Mouse (Mus musculus) liver, embryonic 14.5 days (tissue): ENCODE results near the gene Alpk3.

Experiments used
- CTCF ChIP-seq: IDR thresholded peaks from 2 replicates; pipeline ENCODE4 v1.5.1; 2016; ENCODE audit warnings: antibody characterized with exemption, low read depth, control low read depth
- EP300 ChIP-seq: IDR thresholded peaks from 2 replicates; pipeline ENCODE4 v1.6.1; 2016; ENCODE audit warnings: antibody characterized with exemption, low read depth

- TF ChIP-seq CTCF (no peak), EP300 (no peak)
Measured at GRCm38 (mm10) chr7:81153327-81153726, 95.9 kb downstream of the Alpk3 start.
